Mouse (Mus musculus) frontal cortex, postnatal 36 days (tissue): ENCODE results near the gene Nwd1.
"Not testable (repeated sequence)": the region's sequence is repeated elsewhere in the genome, so short reads cannot be mapped to it uniquely, and the experiment has no call there.

Source experiments
- DNase-seq, 2 experiments: peaks; one replicate each; pipeline ENCODE4 v3.0.0; 2022; ENCODE audit warnings: low spot score in 2 of 2

The Nwd1 gene

DNA sequence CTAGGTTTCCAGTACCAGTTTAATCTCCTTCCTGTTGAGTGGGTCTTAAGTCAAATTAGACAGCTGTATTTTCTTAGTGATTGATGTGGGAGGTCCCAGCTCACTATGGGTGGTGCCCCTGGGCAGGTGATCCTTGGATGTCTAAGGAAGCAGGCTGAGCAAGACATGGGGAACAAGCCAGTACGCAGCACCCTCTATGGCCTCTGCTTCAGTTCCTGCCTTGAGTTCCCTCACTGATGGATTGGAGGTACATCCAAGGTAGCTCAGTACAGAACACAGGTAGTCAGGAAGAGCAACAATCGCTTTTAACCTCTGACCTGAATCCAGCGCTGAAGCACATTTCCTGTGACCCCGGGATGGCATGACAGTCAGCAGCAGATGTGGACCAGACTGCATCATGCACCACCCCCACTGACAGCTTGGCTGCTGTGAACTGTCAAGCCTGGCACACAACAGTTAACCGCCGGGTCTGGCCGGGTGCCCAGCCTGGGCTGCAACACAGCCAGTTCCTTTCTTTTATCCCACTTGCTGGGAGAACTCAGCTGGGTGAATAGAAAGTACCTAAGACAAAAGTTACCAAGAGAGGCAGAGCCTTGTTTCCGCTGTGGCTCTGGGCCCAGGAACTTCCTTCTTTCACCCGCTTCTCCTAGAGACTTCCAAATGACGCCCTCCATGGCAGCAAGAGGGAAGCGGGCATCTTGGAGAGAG lies at the start of gene Nwd1:
Gene Nwd1 (plus strand): TSS at position 652 of the 708 bp plus-strand sequence.
- peak; percentile 86 to 94 for DNase-seq

DNA sequence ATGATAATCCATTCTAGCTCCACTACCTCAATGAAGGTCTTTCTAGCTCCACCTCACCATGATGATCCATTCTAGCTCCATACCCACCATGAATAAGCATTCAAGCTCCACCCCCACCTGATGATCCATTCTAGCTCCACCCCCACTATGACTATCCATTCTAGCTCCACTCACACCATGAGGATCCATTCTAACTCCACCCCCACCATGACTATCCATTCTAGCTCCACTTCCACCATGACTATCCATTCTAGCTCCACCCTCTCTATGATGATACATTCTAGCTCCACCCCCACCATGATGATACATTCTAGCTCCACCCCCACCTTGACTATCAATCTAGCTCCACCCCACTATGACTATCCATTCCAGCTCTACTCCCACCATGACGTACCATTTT lies 3.6 kb upstream of the Nwd1 start:
- no peak for DNase-seq

DNA sequence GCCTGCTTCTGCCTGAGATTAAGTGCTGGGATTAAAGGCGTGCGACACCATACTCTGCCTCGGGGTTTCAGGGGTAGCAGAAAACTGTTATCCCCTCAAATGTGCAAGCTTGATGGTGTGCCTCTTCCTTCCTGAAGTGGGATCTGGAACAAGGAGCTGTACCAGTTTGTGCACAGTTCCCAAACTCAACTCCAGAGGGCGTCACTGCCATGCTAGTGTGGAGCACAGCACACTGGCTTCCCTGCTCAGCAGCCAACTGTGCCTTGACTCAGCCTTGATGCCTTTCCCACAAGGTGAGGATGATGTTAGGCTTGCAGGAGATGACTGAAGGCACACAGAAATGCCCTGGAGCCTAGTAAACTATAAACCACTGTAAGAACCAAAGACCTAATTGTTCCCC lies 1.9 kb upstream of the Nwd1 start:
- peak; percentile 62 to 74 for DNase-seq

DNA sequence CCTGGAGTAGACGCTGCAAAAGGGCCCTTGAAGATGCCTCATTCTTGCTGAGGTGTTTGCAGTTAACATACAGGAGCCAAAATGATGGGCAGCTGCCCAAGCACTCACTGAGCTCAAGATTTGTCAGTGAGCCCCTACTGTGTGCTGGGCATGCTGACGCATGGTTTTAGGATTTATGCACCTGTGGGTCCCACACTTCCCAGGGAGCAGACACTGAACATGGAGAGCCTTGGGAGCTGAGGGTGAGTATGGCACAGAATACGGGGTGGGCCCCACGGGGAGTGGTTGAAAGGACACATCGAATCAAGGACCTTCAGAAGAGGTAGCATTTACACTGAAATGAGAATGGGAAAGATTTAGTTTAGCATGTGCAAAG lies 245 bp downstream of the Nwd1 start:
- no peak for DNase-seq

DNA sequence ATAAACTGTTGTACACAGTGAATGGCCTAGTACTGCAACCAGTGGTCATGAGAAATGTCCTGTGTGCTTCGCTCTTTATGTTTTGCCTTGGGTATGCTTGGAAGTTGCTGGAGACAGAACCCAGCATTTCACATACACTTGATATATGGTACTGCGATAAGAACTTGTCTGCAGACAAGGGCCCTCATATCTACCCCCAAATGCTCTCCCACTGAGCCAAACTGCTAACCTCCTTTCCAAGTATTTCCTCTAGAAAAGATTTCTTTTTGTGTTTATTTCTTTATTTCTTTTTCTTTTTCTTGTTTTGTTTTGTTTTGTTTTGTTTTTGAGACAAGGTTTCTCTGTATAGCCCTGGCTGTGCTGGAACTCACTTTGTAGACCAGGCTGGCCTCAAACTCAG lies 4.2 kb downstream of the Nwd1 start:
- no peak for DNase-seq

DNA sequence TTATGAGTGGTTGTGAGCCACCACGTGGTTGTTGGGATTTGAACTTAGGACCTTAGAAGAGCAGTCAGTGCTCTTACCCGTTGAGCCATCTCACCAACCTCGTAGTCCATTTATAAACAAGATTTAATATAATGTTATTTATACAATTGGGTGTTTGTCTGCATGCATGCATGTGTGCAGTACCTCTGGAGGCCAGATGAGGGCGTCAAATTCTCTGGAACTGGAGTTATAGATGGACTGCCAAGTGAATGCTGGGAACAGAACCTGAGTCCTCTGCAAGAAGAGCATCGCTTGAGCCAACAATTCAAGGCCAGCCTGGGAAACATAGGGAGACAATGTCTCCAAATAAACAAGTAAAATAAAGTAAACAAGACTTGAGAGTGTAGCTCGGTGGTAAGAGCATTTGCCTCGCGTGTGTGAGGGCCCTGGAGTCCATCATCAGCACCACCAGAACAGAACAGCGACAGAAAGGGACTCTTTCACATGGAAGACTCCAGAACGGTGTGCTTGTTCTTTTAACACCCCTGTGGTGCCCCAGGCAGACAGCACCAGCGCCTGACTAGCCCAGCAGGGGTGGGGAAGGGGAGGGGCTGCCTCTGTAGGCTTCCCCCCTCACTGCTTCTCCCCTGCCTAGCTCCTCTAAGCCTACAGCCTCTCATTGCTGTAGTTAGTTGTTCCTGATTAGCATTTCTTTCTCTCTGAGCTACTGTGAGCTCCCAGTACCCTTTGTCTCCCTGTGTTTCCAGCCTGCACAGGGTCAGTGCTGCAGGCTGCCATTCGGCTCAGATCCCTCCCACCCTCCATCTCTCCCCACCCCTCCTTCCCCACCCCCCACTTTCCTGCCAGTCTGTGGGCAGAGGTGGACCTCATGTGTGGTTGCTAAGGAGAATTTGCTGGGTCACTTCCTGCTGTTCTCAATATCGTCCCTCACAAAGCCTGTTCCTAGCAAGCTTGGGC lies 8.3 kb downstream of the Nwd1 start:
- DNase-seq: peak in 1 of 2 experiments; percentile 51

DNA sequence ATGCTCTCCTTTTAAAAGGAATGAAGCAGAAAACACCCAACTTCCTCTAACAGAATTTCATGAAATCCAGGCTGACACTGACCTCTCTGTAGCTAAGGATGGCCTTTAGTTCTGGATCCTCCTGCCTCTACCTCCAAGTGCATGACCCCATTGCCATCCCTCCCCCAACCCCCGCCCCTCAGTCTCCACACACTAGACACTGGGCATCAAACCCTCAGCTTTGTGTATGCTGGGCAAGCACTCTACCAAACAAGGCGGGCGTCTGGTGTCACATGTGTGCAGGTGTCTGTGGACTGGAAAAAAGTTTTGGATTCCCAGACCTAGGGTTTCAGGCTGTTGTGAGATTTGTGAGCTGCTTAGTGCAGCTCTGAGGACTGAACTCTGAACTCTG lies 9.0 kb downstream of the Nwd1 start:
- no peak for DNase-seq

DNA sequence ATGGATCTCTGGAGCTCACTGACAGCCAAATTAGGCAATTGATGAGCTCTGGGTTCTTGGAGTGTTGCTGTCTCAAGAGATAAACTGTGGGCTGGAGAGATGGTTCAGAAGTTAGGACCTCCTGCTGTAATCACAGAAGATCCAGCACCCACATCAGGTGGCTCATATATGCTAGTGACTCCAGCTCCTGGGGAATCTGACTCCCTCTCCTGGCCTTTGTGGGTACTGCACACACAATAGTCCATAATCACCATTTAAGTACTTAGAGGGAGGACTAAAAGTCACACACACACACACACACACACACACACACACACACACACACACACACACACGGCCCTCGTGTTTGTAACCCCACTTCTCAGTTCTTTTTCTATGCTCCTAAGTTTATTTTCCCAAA lies 13.5 kb downstream of the Nwd1 start:
- no peak for DNase-seq

DNA sequence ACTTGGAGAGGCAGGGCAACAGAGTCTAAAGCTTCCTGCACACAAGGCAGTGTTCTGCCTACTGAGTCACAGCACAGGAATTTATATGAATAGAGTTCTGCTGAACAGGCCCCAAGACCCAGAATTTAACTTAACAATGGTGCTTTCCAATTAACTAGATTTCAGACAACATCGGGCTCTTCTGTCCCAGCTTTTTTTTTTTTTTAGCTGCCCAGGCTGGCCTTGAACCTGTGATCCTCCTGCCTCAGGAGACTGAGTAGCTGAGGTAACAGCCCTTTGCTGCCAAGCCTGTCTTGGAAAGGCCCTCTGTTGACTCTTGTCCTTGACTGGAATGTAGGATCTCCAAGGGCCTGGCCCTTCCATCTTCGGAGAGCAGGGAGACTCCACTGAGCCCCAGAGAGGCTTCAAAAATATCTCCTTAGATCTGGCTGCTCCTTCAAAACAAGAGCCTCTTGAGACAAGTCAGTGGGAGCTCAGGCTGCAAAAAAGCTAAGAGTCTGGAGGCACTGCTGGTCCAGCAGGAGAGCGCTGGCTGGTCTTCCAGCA lies 17.7 kb downstream of the Nwd1 start:
- DNase-seq: no peak

DNA sequence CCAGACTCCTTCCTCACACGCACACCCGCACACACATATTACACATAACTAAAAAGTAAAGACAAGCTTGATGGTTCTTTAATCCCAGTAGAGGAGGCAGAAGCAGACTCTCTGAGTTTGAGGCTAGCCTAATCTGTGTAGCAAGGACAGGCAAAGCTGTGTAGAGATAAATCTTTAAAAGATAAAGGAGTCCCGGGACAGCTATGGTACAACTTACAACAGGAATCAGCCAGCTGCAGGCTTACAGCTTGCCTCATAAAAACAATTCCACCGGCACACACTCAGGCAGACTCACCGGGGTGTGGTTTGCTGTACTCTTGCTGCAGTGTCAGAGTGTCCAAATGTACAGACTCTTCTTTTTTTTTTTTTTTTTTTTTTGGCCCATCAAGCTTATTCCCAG lies 18.2 kb downstream of the Nwd1 start:
- DNase-seq: no peak

DNA sequence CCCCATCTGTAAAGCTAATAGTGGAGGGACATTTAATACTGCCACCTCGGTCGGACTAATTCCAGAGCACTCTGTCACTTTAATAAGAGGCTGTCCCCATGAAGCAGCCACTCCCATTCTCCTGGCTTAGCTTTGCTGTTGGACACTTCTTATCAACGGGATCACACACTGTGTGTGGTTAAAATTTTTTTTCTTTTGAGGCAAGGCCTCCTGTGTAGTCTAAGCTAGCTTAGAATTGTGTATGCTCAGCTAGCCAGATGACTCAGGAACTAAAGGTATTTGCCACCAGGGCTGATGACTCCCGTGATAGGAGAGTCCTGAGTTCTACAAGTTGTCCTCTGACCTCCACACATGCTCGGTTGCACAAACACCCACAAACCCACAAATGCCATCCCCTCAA lies 18.9 kb downstream of the Nwd1 start:
- DNase-seq: no peak

DNA sequence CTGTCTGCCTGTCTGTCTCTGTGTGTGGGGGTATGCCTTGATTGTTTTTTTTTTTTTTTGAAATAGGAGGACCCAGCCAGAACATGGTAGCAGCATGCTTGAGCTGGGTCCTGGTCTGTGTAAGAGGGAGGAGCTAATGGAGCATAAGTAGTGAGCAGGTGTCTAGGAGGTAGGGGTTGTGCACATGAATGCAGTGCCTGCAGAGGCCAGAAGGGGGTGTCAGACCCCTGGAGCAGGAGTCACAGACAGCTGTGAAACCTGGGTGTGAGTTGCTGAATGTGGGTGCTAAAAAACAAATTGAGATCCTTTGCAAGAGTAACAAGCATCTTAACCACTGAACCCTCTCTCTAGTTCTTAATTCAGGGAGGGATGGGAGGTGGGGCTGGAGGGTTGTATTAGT lies 22.4 kb downstream of the Nwd1 start:
- DNase-seq: no peak

DNA sequence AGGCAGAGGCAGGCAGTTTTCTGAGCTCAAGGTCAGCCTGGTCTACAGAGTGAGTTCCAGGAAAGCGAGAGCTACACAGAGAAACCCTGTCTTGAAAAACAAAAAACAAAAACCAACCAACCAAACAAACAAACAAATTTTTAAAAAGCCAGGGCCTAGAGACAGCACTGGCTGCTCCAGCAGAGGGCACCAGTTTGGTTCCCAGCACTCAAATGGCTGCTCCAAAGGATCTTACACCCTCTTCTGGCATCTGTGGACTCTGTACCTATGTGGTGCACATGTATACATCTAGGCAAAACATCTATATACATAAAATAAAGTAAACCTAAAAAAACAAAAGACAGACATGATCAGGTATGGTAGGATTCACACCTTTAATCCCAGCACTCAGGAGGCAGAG lies 26.3 kb downstream of the Nwd1 start:
- DNase-seq: no peak

DNA sequence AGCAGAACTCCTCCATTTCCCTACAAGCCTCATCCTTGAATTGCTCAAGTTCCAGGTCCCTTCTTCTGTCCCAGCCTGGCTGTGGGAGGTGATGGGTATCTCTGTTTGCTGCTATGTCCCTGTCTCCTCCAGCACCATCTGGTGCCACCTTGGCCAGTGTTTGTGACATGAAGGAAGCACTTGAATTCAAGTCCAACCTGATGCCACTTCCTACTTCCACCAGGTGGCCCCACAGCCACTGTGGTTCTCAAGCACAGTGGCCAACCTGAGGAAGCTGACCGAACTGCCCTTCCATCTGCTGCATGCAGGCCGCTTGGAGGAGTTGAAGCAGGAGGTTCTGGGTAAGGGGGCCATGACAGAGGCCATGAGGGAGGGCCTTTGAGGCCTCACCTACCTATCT lies 27.7 kb downstream of the Nwd1 start:
- DNase-seq: no peak

DNA sequence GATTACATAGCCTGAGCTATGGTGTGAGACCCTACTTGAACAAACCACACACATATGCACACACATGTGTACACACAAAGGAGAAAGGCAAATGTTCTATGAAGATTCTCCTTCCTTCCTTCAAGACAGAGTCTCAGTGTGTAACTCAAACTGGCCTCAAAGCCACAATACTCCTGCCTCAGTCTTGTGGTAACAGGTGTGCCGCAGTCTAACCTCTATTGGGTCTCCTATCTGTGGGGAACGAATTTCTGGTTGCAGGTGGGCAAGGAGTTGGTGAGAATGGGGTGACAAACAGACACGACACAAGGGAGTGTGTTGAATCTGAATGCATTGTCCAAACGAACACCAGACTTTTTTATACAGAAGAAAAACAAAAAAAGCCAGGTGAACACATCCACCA lies 29.9 kb downstream of the Nwd1 start:
- no peak for DNase-seq

DNA sequence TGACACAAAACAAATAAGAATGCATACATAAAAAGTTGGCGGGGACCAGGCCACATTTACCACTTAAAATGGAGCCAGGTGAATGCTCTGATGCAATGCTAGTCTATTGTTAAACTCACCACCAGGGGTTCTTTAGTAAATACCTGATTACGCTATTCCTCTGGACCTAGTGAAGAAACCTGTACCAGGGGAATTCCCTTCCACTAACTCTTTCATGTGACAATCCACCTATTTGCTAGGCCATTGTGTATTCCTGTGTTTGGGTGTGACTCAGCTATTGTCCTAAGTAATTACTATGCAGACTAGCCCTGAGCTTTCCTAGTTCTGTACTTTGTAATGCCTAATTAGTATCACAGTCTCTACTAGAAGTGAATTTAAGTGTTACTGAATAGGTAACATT lies 30.3 kb downstream of the Nwd1 start:
- DNase-seq: not testable (repeated sequence)

DNA sequence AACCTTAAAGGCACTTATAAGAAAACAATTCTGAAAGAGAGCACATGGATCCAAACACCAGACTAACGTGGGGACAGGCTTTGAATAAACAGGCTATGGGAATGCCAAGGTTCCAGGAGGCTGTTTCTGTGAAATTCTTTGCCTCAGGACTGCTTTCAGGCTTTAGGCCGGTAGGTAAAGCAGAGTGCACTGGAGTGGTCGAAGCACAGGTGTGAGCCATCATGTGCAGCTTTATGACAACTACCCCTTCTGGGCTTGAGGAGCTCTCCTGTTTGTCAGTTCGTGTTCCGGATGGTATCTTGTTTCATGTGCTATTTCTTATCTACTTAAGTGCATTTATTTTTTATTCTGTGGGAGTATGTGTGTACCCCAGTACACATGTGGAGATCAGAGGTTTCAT lies 30.8 kb downstream of the Nwd1 start:
- DNase-seq: no peak

DNA sequence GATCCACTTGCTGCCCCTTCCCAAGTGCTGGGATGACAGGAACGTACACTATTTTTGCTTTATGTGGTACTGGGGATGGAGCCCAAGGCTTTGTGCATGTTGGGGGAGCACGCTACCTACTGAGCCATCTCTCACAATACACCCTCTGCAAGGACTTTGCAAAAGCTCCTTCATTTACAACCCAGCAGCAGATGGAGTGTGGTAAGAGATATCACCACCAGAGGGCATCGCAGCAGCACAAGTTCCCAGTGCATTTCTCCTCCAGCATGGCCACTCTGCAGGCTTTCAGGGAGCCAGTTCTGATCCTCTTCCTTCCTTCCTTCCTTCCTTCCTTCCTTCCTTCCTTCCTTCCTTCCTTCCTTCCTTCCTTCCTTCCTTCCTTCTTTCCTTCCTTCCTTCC lies 33.6 kb downstream of the Nwd1 start:
- peak; percentile 58 to 86 for DNase-seq

DNA sequence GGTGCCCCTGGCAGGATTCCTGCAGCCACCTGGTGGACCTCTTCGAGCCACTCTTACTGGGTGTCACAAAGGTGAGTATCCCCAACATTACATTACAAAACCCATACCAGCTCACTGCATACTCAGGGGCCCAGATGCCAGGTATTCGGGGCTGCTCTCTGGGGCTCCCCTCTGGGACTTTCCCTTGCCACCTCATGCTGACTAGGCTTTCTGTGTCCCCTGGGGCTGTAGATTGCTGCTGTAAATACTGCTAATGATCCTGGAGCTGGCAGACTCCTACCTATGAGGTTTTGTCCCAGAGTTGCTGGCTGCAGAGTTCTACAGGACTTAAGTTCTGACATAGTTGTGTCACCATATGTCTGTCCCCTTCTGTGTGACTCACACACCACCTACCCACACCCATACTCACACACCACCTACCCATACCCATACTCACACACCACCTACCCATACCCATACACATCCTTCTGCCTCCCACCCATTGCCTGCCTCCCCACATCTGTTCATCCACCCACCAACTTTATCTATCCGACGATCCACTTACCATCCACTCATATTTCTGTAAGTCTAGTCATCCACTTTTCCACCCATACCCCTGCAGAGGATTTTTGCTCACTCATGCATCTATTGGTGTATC lies 35.7 kb downstream of the Nwd1 start:
- DNase-seq: peak; percentile 24 to 28

DNA sequence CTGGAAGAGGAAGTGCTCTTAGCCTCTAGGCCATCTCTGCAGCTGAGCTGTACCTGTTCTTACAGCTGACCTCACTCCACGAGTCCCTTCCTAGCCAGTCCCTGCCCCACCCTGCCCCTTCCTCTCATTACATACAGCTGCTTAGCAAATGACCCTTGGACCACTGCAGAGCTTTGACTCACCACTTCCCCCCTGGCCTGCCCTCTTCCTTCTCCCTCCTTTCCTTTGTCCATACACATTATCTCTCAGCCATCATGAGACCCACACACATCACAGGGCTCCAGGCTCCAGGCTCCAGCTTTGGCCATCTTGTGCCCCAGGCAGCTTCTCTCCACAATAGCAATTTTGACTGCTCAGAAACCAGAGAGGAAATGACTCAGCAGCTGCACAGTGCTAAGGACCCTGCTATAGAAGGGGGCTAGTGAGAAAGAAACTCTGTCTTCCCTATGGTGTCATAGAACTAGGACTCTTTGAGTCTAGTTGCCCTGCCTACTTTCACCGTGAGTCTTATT lies 36.6 kb downstream of the Nwd1 start:
- DNase-seq: no peak

DNA sequence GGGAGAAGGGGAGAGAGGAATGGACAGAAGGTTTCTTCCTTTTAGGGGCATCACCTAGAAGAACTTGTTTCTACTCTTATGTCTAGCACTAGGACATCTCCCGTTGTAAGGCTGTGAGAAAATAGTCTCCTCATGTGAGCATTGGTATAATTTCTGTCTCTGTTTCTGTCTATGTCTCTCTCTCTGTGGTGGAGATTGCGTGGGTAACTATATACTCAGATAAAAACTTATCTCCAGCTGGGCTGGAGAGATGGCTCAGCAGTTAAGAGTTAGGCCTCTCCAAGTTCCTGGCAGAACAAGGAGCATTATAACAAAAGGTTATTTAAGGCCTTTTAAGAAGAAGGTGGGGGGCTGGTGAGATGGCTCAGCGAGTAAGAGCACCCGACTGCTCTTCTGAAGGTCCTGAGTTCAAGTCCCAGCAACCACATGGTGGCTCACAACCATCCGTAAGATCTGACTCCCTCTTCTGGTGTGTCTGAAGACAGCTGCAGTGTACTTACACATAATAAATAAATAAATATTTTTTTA lies 37.1 kb downstream of the Nwd1 start:
- peak in 1 of 2 experiments; percentile 21 for DNase-seq
